Mouse (Mus musculus) hindbrain, embryonic 13.5 days (tissue): Measurements from ENCODE around the gene Tbcc. TPM values are rescaled to one million over a fixed set of nuclear protein-coding genes. Genes with fewer than 3 reads are reported as not detected.

Experiments
- ATAC-seq: fragments of 200-750 bp; cut with Nextera tagmentation; 2 replicates; pipeline ENCODE4 v1.8.0; 2017; ENCODE audit warnings: moderate TSS enrichment; ENCODE audit not compliant: low FRiP score
- H3K27ac ChIP-seq: fragments of 300-500 bp; sonication (generic); 2 replicates; pipeline ENCODE4 v1.5.1; 2015; ENCODE audit warnings: inconsistent platforms, mild to moderate bottlenecking, moderate library complexity
- H3K27me3 ChIP-seq: fragments of 300-500 bp; sonication (generic); 2 replicates; pipeline ENCODE4 v1.6.1; 2015; ENCODE audit warnings: mild to moderate bottlenecking, inconsistent platforms
- H3K36me3 ChIP-seq: fragments of 300-500 bp; sonication (generic); 2 replicates; pipeline ENCODE4 v1.6.1; 2015; ENCODE audit warnings: mild to moderate bottlenecking, inconsistent platforms
- H3K4me1 ChIP-seq: fragments of 300-500 bp; sonication (generic); replicated peaks from 2 replicates; pipeline ENCODE4 v1.6.1; 2015; ENCODE audit warnings: inconsistent platforms
- H3K4me2 ChIP-seq: fragments of 300-500 bp; sonication (generic); 2 replicates; pipeline ENCODE4 v1.6.1; 2015; ENCODE audit warnings: inconsistent platforms, mild to moderate bottlenecking, moderate library complexity
- H3K4me3 ChIP-seq: fragments of 300-500 bp; sonication (generic); 2 replicates; pipeline ENCODE4 v1.5.1; 2015; ENCODE audit warnings: mild to moderate bottlenecking, inconsistent platforms
- H3K9ac ChIP-seq: fragments of 300-500 bp; sonication (generic); 2 replicates; pipeline ENCODE4 v1.6.1; 2015; ENCODE audit warnings: mild to moderate bottlenecking, inconsistent platforms
- H3K9me3 ChIP-seq: fragments of 300-500 bp; sonication (generic); 2 replicates; pipeline ENCODE4 v1.6.1; 2016; ENCODE audit warnings: inconsistent platforms
- whole genome bisulfite sequencing: fragments of 180-500 bp; shearing (Covaris S2); methylation state at CpG from one replicate; pipeline ENCODE4 v1.1.7; 2015; 5-methylcytosine and 5-hydroxymethylcytosine counted together
- polyA plus RNA-seq: library from polyadenylated mRNA; unstranded; fragments of >200 nt; fragmentation: Nextera tagmentation; extraction: Ambion mirVana; gene quantifications from 2 replicates; pipeline ENCODE4 v1.2.1, GENCODE M21; 2015

Gene Tbcc
- polyA plus RNA-seq, 1 experiment from 2014 or later = 63.7 TPM

DNA sequence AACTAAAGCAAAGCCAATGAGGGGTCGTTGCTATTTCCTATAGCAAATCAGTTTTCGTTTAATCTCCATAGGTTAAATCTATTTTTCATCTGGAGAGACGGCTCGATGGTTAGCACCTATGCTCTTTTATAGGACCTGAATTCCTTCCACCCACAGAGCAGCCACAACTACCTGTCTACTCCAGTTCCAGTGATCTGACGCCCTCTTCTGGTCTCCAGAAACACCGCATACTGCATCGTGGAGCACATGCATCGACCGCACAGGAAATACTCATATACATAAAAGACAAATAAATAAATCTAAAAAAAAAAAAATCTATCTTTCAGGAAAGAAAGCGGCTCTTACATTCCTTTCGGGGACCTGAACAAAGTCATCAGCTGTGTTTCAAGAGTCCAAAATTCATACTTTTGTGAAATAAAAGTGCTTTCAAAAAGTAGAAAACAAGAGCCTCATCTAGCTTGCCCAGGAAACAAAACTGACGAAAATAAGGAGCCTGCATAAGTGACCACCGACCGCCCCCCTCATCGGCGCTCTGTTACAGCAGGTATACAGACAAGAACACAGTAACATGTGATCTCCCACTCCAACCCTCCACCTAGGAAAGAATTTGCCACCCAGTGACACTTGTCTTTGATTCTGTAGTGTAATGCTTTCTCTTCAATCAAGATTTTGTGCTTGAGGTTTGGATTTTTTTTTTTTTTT lies 1.8 kb upstream of the Tbcc start:
- Histone ChIP-seq H3K9me3 (no peaks in the 10 kb centered on the region), H3K4me1 (peaks cover 35% of the 10 kb centered on the region), H3K27ac (peak overlapping the region; percentile 98), H3K27me3 (0 out of 2 replicates have a peak, but pooled peaks cover 6% of the 10 kb centered on the region), H3K4me2 (peak overlapping the region; percentile 80), H3K36me3 (peaks cover 3% of the 10 kb centered on the region; the same call in 1 of the 2 replicates), H3K9ac (peak overlapping the region; percentile 84), H3K4me3 (peak overlapping the region; percentile 95)
- no peak for ATAC-seq
- WGBS = 40% methylated on average over 16 of the region's 16 CpGs

DNA sequence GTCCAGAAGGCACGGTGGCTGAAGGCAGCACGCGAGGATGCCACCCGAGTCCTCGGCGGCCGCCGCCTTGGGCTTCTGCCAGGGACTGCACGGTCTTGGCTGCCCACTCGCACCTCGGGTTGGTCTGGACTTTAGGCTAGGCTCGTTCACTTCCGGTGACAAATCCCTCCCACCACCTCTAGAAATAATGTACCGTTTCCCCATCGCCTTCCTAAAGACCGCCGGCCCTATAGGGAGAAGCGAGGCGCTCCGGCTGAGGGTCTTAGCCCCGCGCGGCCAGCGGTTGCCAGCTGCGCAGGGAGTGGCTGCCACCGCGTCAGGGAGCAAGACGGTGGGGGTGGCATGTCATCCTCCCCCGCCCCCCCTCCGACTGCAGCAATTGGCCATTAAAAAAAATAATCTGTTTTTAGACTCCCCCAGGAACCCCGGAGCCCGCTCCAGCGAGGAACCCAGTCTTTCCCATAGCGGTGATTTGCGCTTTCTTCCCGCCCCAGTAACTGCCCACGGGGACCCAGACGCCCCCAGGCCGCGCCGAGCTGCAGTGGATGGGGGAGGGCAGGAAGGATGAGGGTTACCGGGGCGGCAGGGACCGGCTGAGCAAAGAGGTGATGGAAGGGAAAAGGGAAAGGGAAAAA lies 917 bp upstream of the Tbcc start:
- ATAC-seq = peak; percentile 66
- H3K4me3 ChIP-seq = peak overlapping the region; percentile 95
- H3K36me3 ChIP-seq = peaks cover 5% of the 10 kb centered on the region
- peak overlapping the region; percentile 80 for H3K4me2 ChIP-seq
- H3K9ac ChIP-seq = peak overlapping the region; percentile 84
- no peaks in the 10 kb centered on the region for H3K9me3 ChIP-seq
- H3K4me1 ChIP-seq = peaks cover 39% of the 10 kb centered on the region
- WGBS = under 1% methylated on average over 44 of the region's 44 CpGs
- H3K27me3 ChIP-seq = no peaks in the 10 kb centered on the region
- H3K27ac ChIP-seq = peak overlapping the region; percentile 98

DNA sequence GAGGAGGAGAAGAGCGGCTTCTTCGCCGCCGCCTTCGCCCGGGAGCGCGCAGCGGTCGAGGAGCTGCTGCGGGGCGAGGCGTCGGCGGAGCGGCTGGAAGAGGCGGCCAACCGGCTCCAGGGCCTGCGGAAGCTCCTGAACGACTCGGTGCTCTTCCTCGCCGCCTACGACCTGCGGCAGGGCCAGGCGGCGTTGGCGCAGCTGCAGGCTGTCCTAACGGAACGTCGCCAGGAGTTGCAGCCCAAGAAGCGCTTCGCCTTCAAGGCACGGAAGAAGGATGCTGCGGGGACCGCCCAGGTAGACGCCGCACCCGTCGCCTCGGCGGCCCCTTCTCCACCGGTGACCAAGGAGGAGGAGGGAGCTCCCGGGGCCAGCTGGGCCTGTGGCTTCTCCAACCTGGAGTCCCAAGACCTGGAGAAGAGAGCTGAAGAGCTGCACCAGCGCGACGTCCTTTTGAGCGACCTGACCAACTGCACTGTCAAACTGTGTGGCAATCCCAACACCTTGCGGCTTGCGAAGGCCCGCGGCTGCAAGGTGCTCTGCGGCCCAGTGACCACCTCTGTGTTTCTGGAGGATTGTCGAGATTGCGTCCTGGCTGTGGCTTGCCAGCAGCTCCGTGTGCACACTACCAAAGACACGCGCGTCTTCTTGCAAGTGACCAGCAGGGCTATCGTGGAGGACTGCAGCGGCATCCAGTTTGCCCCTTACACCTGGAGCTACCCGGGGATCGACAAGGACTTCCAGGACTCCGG lies 535 bp downstream of the Tbcc start:
- H3K9me3 ChIP-seq = no peaks in the 10 kb centered on the region
- ATAC-seq = no peak; the same call in none of the 2 replicates
- H3K9ac ChIP-seq = peak overlapping the region; percentile 97
- H3K4me1 ChIP-seq = peaks cover 36% of the 10 kb centered on the region
- WGBS = 2% methylated on average over 64 of the region's 64 CpGs
- H3K27me3 ChIP-seq = no peaks in the 10 kb centered on the region
- peak overlapping the region; percentile 97 for H3K4me2 ChIP-seq
- H3K27ac ChIP-seq = peak overlapping the region; percentile 98
- peak overlapping the region; percentile 95 for H3K4me3 ChIP-seq
- peaks cover 5% of the 10 kb centered on the region for H3K36me3 ChIP-seq

DNA sequence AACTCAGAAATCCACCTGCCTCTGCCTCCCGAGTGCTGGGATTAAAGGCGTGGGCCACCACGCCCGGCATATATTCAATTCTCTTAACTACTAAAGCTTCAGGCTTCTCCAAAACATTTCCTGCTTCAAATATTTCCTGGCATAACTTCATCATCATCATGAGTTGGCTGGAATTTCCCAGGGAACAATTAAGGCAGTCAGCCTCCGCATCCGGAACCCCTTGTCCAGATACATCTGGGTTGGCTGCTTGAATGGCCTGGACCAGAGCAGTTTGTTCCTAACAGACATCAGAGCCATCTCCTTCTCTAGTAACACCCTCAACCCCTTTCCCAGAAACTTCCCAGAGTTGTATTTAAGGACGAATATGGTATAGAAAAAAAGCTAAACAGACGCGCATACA lies 4.9 kb downstream of the Tbcc start:
- ATAC-seq = no peak
- H3K36me3 ChIP-seq = peaks cover 5% of the 10 kb centered on the region
- no peak overlapping the region for H3K4me2 ChIP-seq
- H3K9ac ChIP-seq = no peak overlapping the region
- H3K4me3 ChIP-seq = no peak overlapping the region
- H3K4me1 ChIP-seq = peaks cover 32% of the 10 kb centered on the region
- 93% methylated on average over 9 of the region's 9 CpGs for WGBS
- no peak overlapping the region for H3K27ac ChIP-seq
- H3K9me3 ChIP-seq = no peaks in the 10 kb centered on the region
- H3K27me3 ChIP-seq = no peaks in the 10 kb centered on the region

DNA sequence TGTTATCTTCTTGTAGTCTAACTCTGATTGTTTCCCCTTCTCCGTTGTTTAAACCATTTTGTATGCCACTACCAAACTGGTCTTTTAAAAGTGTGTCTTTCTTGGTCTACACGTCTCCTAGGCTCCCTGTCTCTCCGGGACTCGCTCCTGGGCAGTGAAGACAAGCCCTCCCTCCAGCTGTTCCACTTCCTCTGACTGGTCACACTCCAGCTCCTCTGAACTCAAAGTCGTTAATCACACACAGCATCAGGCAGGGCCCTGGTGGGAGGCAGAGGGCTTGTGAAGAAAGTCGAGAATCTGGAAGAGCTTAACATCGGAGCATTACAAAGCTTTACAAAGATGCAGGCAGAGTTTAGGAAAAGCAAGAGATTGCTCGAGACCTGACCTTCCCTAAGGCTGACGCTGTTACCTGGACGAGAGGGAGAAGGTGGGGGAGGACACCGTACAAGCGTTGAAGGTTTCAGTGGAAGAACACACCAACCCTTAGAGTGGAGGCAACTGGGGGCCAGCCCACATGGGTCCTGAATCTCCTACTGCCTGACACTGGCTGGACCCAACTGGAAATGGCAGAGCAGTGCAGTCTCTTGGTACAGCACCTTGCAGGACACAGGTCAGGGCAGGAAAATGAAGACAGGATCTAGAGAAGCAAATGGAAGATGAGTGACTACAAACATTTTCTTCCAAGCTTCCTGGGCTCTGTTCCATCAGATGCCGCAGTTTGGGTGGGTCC lies 6.9 kb downstream of the Tbcc start:
- H3K4me3 ChIP-seq = no peak overlapping the region
- H3K36me3 ChIP-seq = peaks cover 3% of the 10 kb centered on the region
- no peak for ATAC-seq
- WGBS = 56% methylated on average over 13 of the region's 13 CpGs
- H3K27ac ChIP-seq = no peak overlapping the region
- peaks cover 20% of the 10 kb centered on the region for H3K4me1 ChIP-seq
- H3K27me3 ChIP-seq = no peaks in the 10 kb centered on the region
- no peak overlapping the region for H3K4me2 ChIP-seq
- no peaks in the 10 kb centered on the region for H3K9me3 ChIP-seq
- H3K9ac ChIP-seq = no peak overlapping the region

DNA sequence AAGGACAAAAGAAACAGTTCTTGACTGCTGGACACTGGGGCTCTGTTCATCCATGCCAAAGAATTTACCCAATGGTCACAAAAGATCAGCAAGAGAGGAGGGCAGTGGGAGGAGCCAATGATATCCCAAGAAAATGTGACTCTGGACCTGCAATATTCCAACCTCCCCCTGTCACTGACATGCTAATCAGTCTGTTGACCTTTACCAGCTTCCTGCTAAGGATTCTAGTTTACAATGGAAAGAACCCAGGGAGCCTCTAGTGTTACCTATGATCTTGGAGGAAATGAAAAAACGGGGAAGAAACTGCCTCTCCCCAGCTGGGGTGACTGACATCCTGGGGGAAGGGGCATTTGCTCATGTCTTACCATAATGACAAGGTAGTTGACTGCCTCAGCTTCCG lies 10.5 kb downstream of the Tbcc start:
- no peak for ATAC-seq
- Histone ChIP-seq H3K36me3 (no peaks in the 10 kb centered on the region), H3K27me3 (no peaks in the 10 kb centered on the region), H3K4me3 (no peak overlapping the region), H3K4me2 (no peak overlapping the region), H3K9ac (no peak overlapping the region), H3K27ac (no peak overlapping the region), H3K4me1 (peaks cover 3% of the 10 kb centered on the region; the same call in 1 of the 2 replicates), H3K9me3 (no peaks in the 10 kb centered on the region)
- 55% methylated on average over 2 of the region's 2 CpGs for WGBS

DNA sequence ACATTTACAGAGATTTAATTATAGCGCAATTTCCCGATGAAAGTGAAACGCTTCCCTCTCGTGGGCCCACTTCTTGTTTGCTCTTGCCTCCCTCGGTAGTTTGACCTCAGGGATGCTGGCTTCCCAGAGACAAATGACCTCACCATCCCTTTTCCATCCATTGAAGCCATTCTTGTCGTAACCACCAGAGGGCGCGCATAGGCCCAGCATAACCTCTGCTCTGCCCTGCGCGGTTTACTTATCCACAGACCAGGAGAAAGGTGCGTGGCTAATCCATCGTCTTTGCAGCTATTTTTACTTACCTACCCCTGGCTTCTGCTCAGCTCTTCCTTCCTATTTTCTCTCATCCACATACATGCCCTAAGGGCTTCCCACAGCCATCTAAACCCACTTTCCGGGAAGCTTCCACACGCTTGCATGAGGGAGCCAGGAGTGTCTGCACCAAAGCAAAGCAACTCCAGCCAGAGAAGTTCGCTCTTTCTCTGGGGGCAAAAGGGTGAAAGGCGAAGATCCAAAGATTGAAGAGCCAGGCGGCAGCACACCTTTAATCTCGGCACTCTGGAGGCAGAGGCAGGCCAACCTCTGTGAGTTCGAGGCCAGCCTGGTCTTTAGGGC lies 13.5 kb downstream of the Tbcc start:
- no peaks in the 10 kb centered on the region for H3K27me3 ChIP-seq
- 23% methylated on average over 19 of the region's 19 CpGs for WGBS
- H3K9ac ChIP-seq = 0 out of 2 replicates have a peak overlapping the region, but pooled peaks have one; percentile 16
- H3K36me3 ChIP-seq = no peaks in the 10 kb centered on the region
- H3K4me2 ChIP-seq = no peak overlapping the region
- no peaks in the 10 kb centered on the region for H3K9me3 ChIP-seq
- H3K4me3 ChIP-seq = no peak overlapping the region
- ATAC-seq = peak; percentile 72
- no peak overlapping the region for H3K27ac ChIP-seq
- no peaks in the 10 kb centered on the region; the same call in 1 of the 2 replicates for H3K4me1 ChIP-seq

DNA sequence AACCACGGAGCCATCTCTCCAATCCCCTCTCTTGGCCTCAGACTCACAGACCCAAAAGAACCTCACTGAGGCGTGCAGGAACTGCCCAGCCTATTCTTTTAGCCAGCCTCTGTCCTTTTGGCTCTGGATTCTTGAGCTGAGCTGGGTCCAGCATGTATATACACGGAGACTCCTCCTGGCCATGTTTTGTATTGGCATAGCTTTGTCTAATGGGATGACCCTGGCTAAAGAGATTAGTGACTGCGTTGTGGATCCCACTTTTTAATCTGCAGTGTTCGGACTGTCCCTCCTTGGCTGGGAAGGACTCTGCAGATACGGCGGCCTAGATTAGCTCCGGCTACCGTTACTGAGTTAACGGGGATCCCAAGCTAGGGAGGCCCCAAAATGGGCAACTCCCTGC lies 19.7 kb downstream of the Tbcc start, which contains the start of gene Prph2:
Prph2 (plus strand) TSS at position 274 of the 400 bp plus-strand sequence.
- Histone ChIP-seq H3K27ac (no peak within 1 kb of the TSS), H3K36me3 (no peaks in the 10 kb centered on the region), H3K9me3 (no peaks in the 10 kb centered on the region), H3K4me2 (no peak within 1 kb of the TSS), H3K27me3 (no peaks in the 10 kb centered on the region), H3K4me1 (0 out of 2 replicates have a peak, but pooled peaks cover 6% of the 10 kb centered on the region), H3K9ac (no peak within 1 kb of the TSS), H3K4me3 (no peak within 1 kb of the TSS)
- ATAC-seq = no peak
- 88% methylated on average over 10 of the region's 10 CpGs for whole genome bisulfite sequencing

DNA sequence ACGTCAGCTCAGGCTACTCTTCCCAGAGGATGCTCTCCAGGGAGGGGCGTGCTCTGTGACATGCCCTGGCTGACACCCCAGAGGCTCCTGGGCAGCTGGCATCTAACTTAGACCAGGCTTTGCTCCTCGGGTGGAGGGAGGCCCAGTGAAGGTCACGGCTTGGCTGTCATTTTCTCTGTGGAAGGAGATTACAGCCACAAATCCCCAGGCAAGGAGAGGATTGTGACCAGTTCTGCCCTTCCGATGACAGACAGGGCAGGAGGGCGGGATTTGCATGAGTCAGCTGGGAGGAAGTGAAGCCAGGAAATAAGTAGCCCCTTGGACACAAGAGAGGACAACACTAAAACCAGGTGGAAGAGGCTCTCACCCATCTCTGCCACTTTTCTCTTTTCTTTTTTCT lies 21.8 kb downstream of the Tbcc start:
- no peak overlapping the region for H3K27ac ChIP-seq

DNA sequence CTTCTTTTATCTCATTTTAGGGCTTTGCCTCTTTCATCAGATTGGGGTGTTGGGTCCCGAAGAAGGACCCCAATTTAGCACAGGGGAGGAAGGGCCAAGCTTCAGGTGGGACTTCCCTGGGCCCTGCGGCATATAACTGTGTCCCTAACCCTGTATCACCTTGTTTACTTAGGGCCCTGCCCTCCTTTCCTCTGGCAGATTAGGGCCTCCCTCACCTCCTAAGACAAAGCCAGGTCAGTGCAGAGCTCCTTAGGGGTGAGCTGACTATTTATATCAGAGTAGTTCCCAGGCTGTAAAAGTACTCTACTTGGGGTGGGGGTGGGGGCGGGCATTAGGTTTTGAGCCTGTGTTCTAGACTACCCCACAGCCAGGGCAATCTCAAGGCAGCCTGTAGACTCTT lies 24.6 kb downstream of the Tbcc start:
- ATAC-seq = no peak
- Histone ChIP-seq H3K27me3 (no peaks in the 10 kb centered on the region), H3K4me1 (0 out of 2 replicates have a peak, but pooled peaks cover 8% of the 10 kb centered on the region), H3K9ac (no peak overlapping the region), H3K27ac (no peak overlapping the region), H3K36me3 (no peaks in the 10 kb centered on the region), H3K4me3 (no peak overlapping the region), H3K9me3 (no peaks in the 10 kb centered on the region), H3K4me2 (no peak overlapping the region)
- 80% methylated on average over 3 of the region's 3 CpGs for WGBS

More for the DNA sequence above, 21.8 kb downstream of the Tbcc start:
- ATAC-seq = no peak
- 0 out of 2 replicates have a peak, but pooled peaks cover 6% of the 10 kb centered on the region for H3K4me1 ChIP-seq
- H3K9ac ChIP-seq = peak overlapping the region; percentile 43; the same call in 1 of the 2 replicates
- H3K4me2 ChIP-seq = no peak overlapping the region
- H3K27me3 ChIP-seq = no peaks in the 10 kb centered on the region
- no peaks in the 10 kb centered on the region for H3K9me3 ChIP-seq
- H3K4me3 ChIP-seq = no peak overlapping the region
- WGBS = 59% methylated on average over 6 of the region's 6 CpGs
- H3K36me3 ChIP-seq = no peaks in the 10 kb centered on the region

DNA sequence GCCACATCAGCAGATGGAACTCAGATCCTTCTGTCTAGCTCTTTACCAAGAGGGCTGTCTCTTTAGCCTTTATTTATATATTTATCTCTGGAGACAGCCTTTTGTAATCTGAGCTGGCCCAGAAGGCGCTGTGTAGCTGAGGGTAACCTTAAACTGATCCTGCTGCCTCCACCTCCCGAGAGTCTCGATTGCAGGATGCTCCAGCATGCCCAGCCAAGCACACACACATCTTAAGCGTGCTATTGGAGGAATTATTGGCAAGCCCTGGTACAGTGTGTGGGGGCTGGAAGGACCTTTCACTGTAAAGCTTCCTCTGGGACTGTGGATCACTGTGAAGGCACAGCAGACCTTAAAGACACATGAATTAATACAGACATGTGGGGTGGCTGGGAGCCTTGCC lies 28.5 kb downstream of the Tbcc start:
- no peak overlapping the region for H3K4me2 ChIP-seq
- 0 out of 2 replicates have a peak, but pooled peaks cover 2% of the 10 kb centered on the region for H3K4me1 ChIP-seq
- 52% methylated on average over 4 of the region's 4 CpGs for WGBS
- no peak overlapping the region for H3K4me3 ChIP-seq
- H3K36me3 ChIP-seq = no peaks in the 10 kb centered on the region
- ATAC-seq = no peak
- no peaks in the 10 kb centered on the region for H3K27me3 ChIP-seq
- no peaks in the 10 kb centered on the region for H3K9me3 ChIP-seq
- H3K9ac ChIP-seq = peak overlapping the region; percentile 19; the same call in 1 of the 2 replicates
- H3K27ac ChIP-seq = no peak overlapping the region
